Mouse (Mus musculus) kidney, postnatal 25 days (tissue): ENCODE data around the gene Mybl2.

Experiments
- DNase-seq, 2 experiments: peaks; one replicate each; pipeline ENCODE4 v3.0.0; 2021; ENCODE audit warnings: mixed read lengths in 2 of 2

Gene Mybl2

GRCm38 (mm10) chr2:163120626-163121352, 66.3 kb downstream of the Mybl2 start:
- DNase-seq = no peak

DNA sequence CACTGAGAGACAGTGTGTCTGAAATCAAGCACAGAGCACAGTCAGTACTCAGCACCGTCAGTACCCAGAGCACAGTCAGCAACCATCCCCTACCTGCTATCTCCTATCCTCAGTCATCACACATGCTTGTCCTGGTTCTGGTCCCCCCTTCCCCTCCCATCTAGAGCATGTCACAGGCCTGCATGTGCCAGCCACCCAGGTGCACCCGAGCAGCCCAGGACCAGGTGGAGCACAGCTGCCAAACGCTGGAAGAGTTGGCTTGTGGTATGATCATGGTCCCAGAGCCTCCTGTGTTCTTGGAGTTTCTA, 66.8 kb downstream of the Mybl2 start:
- DNase-seq = no peak

- peak; percentile 74 to 81 for DNase-seq
These were observed 67.8 kb downstream of the Mybl2 start for GRCm38 (mm10) chr2:163122319-163122718.

GRCm38 (mm10) chr2:163123496-163123895, 69.0 kb downstream of the Mybl2 start:
- DNase-seq = no peak

DNA sequence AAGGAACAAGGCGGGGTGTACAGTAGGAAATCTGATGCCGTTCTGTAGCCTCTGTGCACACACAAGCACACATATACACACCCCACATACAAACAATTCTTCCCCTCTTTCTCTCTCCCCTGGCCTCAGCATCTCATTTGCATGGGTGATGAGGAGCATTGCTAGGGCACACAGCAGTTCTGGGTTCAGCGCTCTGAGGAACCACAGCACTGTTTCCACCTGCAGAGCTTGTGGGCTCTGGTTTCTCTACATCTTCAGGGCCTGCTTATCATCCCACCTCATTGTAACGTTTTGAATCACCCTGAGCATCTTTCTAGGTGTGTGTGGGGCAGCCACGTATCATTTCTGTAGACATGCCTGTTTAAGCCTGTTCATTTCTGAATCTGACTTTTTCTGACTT, 76.3 kb downstream of the Mybl2 start:
- DNase-seq = no peak

DNA sequence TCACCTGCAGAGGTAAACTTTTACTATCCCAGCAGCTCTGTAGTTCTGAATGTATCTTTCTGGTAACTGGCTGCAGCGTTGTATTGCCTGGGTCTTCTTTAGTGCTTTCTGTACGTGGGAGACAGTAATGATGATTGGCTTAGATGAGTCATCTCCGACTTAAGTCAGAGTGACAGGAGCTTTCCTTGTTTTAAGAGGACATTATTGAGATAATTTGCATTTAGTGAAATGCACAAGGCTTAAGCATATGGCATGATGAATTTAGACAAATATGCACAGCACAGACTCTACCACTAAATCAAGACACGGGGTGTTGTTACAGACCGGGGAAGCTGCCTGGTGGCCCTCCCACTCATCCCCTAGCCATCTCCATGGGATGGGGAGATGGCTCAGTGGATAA, 77.8 kb downstream of the Mybl2 start:
- DNase-seq = no peak
